Mouse (Mus musculus) G1E (cell line): Measurements from ENCODE around the gene Btbd10. TPM values are rescaled to one million over a fixed set of nuclear protein-coding genes. Genes with fewer than 3 reads are reported as not detected.

ENCODE experiments used
- ATAC-seq: 2 replicates; pipeline ENCODE4 v1.8.0; 2016; ENCODE audit warnings: mild to moderate bottlenecking; ENCODE audit not compliant: insufficient number of reproducible peaks, poor library complexity, low FRiP score, severe bottlenecking; ENCODE audit errors: extremely low read depth
- DNase-seq: peaks from one replicate; pipeline ENCODE4 v3.0.0; 2012; ENCODE audit warnings: low spot score
- H3K27me3 ChIP-seq: 2 replicates; pipeline ENCODE4 v1.6.1; 2012; ENCODE audit warnings: mild to moderate bottlenecking, low read length, inconsistent platforms; ENCODE audit not compliant: insufficient read depth
- H3K36me3 ChIP-seq: replicated peaks from 2 replicates; pipeline ENCODE3; 2012; ENCODE audit warnings: mild to moderate bottlenecking, inconsistent platforms
- H3K4me1 ChIP-seq: 2 replicates; pipeline ENCODE4 v1.6.1; 2012; ENCODE audit warnings: low read depth, low read length, inconsistent platforms, mixed read lengths; ENCODE audit not compliant: insufficient read depth
- H3K4me3 ChIP-seq: 2 replicates; pipeline ENCODE4 v1.5.1; 2012; ENCODE audit warnings: low read depth, mild to moderate bottlenecking, inconsistent platforms, low read length, moderate library complexity, mixed read lengths
- H3K9me3 ChIP-seq: replicated peaks from 2 replicates; pipeline ENCODE4 v1.6.1; 2012; ENCODE audit warnings: inconsistent platforms
- CTCF ChIP-seq: IDR thresholded peaks from 2 replicates; pipeline ENCODE4 v1.5.1; 2012; ENCODE audit warnings: low read depth, low read length, inconsistent platforms, mixed read lengths
- GATA1 ChIP-seq: IDR thresholded peaks from 2 replicates; pipeline ENCODE4 v1.6.1; 2012; ENCODE audit warnings: borderline replicate concordance, low read length, inconsistent platforms, mixed read lengths
- GATA2 ChIP-seq: IDR thresholded peaks from 2 replicates; pipeline ENCODE4 v1.6.1; 2012; ENCODE audit warnings: low read depth, low read length, inconsistent platforms, borderline replicate concordance
- POLR2AphosphoS5 ChIP-seq: IDR thresholded peaks from 2 replicates; pipeline ENCODE4 v1.6.1; 2012; ENCODE audit warnings: low read depth, low read length, inconsistent platforms; ENCODE audit not compliant: insufficient replicate concordance
- TAL1 ChIP-seq: conservative IDR thresholded peaks from 2 replicates; pipeline ENCODE4 v1.6.1; 2012; ENCODE audit warnings: low read depth, low read length, inconsistent platforms, mixed read lengths
- polyA plus RNA-seq: library from polyadenylated mRNA; stranded (reverse); fragments of >175 nt; gene quantifications from 2 replicates; pipeline ENCODE4 v1.2.3, GENCODE M21; 2012
- total RNA-seq, 2 experiments: library from RNA; stranded (forward) in 1 of 2; stranded (reverse) in 1 of 2; fragments of 200-1000 nt in 1 of 2; fragments of >200 nt in 1 of 2; fragmentation: Nextera tagmentation in 1 of 2; gene quantifications; 2 replicates each; pipeline ENCODE4 v1.2.3; 2014 to 2017

Gene Btbd10
- total and polyA plus RNA-seq, 3 experiments, result 5.0 to 53.5 (median 40.9) TPM

GRCm38 (mm10) chr7:113310136-113310535, 59.1 kb downstream of the Btbd10 start:
- Histone ChIP-seq H3K27me3 (no peaks in the 10 kb centered on the region), H3K4me1 (peaks cover 12% of the 10 kb centered on the region)
- ATAC-seq, result no peak

DNA sequence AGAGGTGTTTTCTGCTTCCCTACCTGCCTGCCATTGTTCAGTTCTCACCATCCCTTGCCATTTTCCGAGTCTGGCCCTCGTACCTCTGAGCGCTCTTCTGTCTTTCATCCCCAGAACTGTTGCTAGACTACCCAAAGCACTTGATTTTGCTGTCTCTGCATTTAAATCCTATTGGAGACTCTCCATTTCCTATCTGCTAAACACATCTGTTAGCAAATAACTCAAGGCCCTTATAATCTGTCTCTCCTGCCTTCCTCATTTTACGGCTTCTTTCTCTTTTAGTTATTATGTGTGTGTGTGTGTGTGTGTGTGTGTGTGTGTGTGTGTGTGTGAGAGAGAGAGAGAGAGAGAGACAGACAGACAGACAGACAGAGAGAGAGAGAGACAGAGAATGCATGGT, 71.4 kb downstream of the Btbd10 start:
- DNase-seq, result no peak
- TF ChIP-seq TAL1 (peak; percentile 55; the same call in 1 of the 2 replicates), GATA1 (no peak), CTCF (no peak), GATA2 (no peak), POLR2AphosphoS5 (no peak)
- Histone ChIP-seq H3K9me3 (no peaks in the 10 kb centered on the region), H3K4me3 (peak overlapping the region; percentile 57; the same call in 1 of the 2 replicates), H3K27me3 (no peaks in the 10 kb centered on the region), H3K4me1 (peaks cover 61% of the 10 kb centered on the region), H3K36me3 (peaks cover 69% of the 10 kb centered on the region)
- peak; percentile 25 for ATAC-seq

More at GRCm38 (mm10) chr7:113310136-113310535, 59.1 kb downstream of the Btbd10 start:
- no peak for TF ChIP-seq TAL1
- Histone ChIP-seq H3K9me3 (no peaks in the 10 kb centered on the region), H3K36me3 (peaks cover 85% of the 10 kb centered on the region), H3K4me3 (no peak overlapping the region)
- DNase-seq, result no peak

DNA sequence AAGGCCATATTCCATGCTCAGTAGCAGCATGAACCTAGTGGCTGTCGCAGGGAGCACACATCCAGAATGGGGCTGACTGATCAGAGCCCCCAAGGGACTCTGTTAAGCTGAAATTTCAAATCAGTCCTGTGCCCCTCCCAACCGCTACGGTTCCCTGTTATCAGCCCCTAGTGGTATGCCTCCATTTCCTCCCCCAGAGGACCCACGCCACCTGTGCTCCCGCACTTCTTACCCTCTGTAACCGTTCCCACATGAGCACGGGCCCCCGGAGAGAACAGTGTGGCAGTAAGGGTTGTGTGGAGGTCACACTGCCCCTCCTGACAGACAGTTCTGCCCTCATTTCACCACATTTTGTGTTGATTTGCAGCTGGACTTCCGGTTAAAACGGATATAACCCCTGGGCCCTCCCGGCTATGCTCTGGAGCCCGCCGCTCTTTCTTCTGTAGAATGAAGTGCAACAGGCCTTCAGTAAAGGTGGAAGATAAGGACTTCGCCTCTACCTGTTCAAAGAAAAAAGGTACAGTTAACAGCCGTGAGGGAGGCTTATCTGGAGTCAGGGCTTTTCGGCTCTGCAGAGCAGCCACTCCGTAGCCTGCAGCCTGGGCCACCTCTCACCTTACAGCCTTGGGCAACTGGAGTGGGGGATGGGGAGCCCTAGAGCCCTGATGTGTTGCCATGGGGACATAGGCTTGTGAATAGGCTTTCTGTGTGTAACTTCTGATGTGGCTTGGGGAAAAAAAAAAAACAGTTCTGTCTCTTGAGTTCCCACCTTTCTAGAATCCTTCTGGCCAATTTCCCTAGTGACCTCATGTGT, 73.9 kb downstream of the Btbd10 start:
- Histone ChIP-seq H3K36me3 (peaks cover 50% of the 10 kb centered on the region), H3K4me3 (peak overlapping the region; percentile 69), H3K27me3 (no peaks in the 10 kb centered on the region), H3K9me3 (no peaks in the 10 kb centered on the region), H3K4me1 (peaks cover 83% of the 10 kb centered on the region)
- ATAC-seq (peak; percentile 50), DNase-seq (peak; percentile 57)
- TF ChIP-seq GATA2, result no peak
- no peak for TF ChIP-seq TAL1
- no peak for TF ChIP-seq CTCF
- no peak for TF ChIP-seq GATA1
- no peak for TF ChIP-seq POLR2AphosphoS5

DNA sequence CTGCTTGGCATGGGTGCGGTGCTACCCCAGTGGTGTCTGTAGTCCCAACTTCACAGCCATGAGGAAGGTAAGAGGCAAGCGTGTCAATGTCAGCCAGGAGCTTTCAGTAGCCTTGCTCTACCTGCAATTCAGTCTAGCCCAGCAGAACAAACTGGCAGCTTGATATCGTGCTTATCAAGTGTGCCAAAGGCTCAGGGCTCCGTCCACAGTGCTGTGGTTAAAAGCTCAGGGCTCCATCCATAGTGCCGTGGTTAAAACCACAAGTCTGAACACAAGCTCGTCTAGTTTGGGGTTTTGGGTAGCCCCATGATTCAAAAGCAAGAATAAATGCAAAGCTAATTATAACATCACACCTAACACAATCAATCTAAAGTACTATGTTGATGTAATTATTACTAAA, 74.6 kb downstream of the Btbd10 start:
- Histone ChIP-seq H3K4me1 (peaks cover 89% of the 10 kb centered on the region), H3K4me3 (peak overlapping the region; percentile 69), H3K27me3 (no peaks in the 10 kb centered on the region), H3K36me3 (peaks cover 48% of the 10 kb centered on the region), H3K9me3 (no peaks in the 10 kb centered on the region)
- DNase-seq, result peak; percentile 30
- peak; percentile 70 for TF ChIP-seq TAL1
- no peak for TF ChIP-seq CTCF
- peak; percentile 31; the same call in 1 of the 2 replicates for ATAC-seq

- Histone ChIP-seq H3K36me3 (peaks cover 36% of the 10 kb centered on the region), H3K9me3 (no peaks in the 10 kb centered on the region), H3K4me3 (no peak overlapping the region), H3K4me1 (peaks cover 94% of the 10 kb centered on the region), H3K27me3 (no peaks in the 10 kb centered on the region)
- no peak for DNase-seq
- peak; percentile 62 for ATAC-seq
- peak; percentile 92 for TF ChIP-seq TAL1
- TF ChIP-seq POLR2AphosphoS5, result no peak
Observed at GRCm38 (mm10) chr7:113292193-113292592, 77.0 kb downstream of the Btbd10 start.

- no peak for ATAC-seq
- peaks cover 31% of the 10 kb centered on the region for H3K36me3 ChIP-seq
- H3K4me3 ChIP-seq, result no peak overlapping the region
- no peaks in the 10 kb centered on the region for H3K27me3 ChIP-seq
- no peak for DNase-seq
- H3K4me1 ChIP-seq, result peaks cover 94% of the 10 kb centered on the region
- H3K9me3 ChIP-seq, result no peaks in the 10 kb centered on the region
- TF ChIP-seq POLR2AphosphoS5 (no peak), GATA1 (no peak), CTCF (no peak), TAL1 (no peak), GATA2 (no peak)
Observed at GRCm38 (mm10) chr7:113291741-113292140, 77.5 kb downstream of the Btbd10 start.

GRCm38 (mm10) chr7:113289211-113289610, 80.0 kb downstream of the Btbd10 start:
- no peaks in the 10 kb centered on the region for H3K9me3 ChIP-seq
- DNase-seq, result peak; percentile 78
- H3K4me1 ChIP-seq, result peaks cover 72% of the 10 kb centered on the region
- peak overlapping the region; percentile 7; the same call in 1 of the 2 replicates for H3K4me3 ChIP-seq
- peak; percentile 58 for ATAC-seq
- H3K27me3 ChIP-seq, result peaks cover 1% of the 10 kb centered on the region; the same call in 1 of the 2 replicates
- peaks cover 25% of the 10 kb centered on the region for H3K36me3 ChIP-seq
- TF ChIP-seq CTCF (no peak), GATA2 (no peak), POLR2AphosphoS5 (no peak), TAL1 (no peak), GATA1 (no peak)
